Mouse (Mus musculus) erythroblast, embryonic 14.5 days (primary cell): Measurements from ENCODE around the gene Cst8.

Experiments used
- GATA1 ChIP-seq: IDR thresholded peaks from 2 replicates; pipeline ENCODE4 v1.6.1; 2012; ENCODE audit warnings: low read length, inconsistent platforms, mixed read lengths
- TAL1 ChIP-seq: IDR thresholded peaks from 3 replicates; pipeline ENCODE4 v1.6.1; 2012; ENCODE audit warnings: low read length, inconsistent platforms, mixed read lengths

GRCm38 (mm10) chr2:148825986-148826385 lies 27.4 kb downstream of the Cst8 start:
- no peak for TF ChIP-seq GATA1
- TF ChIP-seq TAL1: no peak
